Mouse (Mus musculus) left cerebral cortex, postnatal 10 days (tissue): ENCODE data around the gene Fam53b. TPM values are rescaled to one million over a fixed set of nuclear protein-coding genes. Genes with fewer than 3 reads are reported as not detected.
A peak's percentile ranks its signal among the peaks of the same experiment; 100 is the strongest.

Experiments
- DNase-seq, 2 experiments: peaks; one replicate each; pipeline ENCODE4 v3.0.0; 2021 to 2022; ENCODE audit warnings: low spot score in 2 of 2, mixed read lengths in 1 of 2; ENCODE audit errors: extremely low spot score in 1 of 2
- intact Hi-C: fragments of 180-260 bp; cut with DNase I; formaldehyde crosslinking; loops from one replicate; pipeline ENCODE4 v1.15.1; 2025
- total RNA-seq, 2 experiments: library from RNA; stranded (reverse); gene quantifications; 2 replicates each; pipeline ENCODE4 v1.2.3; 2021

The Fam53b gene
- total RNA-seq = 10 to 100 TPM; 13.9 to 14.5 TPM

DNA sequence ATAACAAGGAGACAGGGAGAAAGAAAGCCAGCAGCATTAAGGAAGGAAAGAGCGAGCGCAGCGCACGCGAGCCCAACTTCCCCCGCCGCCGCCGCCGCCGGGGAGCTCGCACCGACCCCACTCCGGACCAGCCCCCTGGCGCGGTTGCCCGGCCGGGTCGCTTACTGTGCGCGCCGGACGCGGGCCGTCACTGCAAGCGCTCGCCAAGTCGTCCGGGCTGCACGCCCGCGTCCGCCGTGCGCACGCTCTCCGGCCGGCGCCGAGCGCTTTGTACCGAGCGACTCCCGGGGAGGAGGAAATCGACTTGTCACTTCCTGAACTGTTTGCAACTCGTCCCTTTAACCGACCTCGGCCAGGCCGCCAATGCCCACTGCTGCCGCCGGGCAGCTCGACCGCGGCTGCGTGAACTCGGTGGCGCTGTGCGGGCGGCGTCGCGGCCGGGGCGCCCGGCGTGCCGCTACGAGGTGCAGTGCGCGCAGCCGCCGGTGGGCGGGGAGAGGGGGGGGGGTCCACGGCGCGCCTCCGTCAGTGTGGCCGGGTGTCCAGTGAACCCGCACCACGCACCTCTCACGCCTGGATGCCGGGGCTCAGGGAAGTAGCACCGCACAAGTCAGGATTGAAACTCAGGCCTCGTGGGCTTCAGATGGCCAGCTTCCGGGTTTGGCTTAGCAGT is at the start of gene Fam53b:
Gene Fam53b, minus strand, starts transcription at position 471 of the 673 bp plus-strand sequence.
- DNase-seq = peak in 1 of 2 experiments; percentile 82
- intact Hi-C loops = loop anchor here (5.0 kb wide), 1 partner anchor 76 kb away; no protein-coding TSS in a partner anchor

DNA sequence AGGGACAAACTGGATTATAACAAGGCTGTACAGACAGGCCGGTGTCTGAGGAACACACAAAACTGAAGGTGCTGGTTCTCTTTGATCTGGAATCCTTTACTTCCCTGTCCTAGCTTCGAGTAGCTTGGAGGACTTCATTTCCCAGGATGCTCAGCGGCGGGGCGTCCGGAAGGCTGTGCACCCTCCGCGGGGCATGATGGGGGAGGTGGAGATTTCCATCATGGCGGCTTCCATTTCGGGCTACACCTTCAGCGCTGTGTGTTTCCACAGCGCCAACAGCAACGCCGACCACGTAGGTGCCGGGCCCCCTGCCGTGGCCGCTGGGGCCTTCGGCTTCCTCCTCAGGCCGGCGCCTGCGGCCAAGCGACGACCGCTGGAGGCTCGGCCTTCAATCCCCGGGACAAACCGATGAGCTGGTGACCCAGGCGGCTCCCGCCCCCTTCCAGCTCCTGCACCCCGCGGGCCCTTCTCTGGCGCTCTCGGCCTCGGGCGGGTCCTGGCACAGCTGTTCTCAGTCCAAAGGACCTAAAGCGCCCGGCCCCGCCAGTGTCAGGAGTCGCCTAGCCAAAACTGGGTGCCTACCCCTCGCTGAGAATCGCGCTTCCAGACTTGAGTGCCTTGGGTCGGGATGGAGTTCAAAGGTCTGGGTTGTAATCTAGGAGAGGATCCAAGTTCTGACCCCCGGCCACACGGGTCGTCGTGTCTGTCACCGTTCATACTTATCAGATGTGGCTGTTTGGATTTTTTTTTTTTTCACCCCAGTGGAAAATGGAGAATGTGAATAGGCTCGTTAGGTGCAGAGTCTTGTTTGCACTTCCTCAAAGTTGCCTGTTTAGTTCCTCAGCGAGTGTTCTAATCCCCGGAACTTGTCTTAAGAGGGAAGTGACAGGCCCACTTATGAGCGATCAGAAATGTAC is 45.6 kb upstream of the Fam53b start, which contains the start of gene Abraxas2:
Gene Abraxas2, plus strand, starts transcription at position 184 of the 917 bp plus-strand sequence.
- DNase-seq = peak; percentile 82 to 95
- intact Hi-C loops = no loop called here

DNA sequence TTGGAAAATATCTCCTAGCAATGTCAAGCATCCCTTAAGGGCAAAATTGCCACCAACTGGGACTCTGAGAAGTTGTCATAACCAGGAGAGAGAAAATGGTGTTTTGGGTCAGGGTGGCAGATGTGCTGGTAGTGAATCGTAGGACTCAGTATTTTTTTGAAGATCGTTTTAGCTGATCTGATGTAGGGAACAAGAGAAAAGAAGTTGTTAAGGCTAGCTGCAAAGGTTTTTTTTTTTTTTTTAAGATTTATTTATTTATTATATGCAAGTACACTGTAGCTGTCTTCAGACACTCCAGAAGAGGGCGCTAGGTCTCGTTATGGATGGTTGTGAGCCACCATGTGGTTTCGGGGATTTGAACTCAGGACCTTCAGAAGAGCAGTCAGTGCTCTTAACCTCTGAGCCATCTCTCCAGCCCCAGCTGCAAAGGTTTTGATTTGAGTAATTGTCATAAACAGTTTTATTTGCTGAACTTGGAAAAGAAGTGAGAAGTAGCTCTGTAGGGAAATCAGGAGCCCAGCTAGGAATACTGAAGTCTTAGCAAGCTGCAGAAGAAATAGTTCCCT is 44.4 kb upstream of the Fam53b start:
- no peak for DNase-seq
- intact Hi-C loops = no loop called here

DNA sequence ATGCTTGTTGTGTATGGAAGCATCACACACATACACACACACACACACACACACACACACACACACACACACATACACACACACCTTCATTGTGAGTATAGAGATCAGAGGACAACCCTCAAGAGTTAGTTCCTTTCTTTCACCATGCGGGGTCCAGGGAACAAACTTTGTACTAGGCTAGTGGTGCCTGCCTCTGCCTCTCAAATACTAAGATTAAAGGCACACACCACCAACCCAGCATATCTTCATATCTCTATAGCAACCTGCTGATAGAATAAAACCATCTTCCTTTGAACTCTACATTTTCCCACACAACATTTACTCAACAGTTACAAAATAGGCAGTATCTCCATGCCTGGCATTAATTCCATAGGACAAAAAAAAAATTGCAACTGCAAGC is 42.4 kb upstream of the Fam53b start:
- DNase-seq = no peak
- intact Hi-C loops = no loop called here

DNA sequence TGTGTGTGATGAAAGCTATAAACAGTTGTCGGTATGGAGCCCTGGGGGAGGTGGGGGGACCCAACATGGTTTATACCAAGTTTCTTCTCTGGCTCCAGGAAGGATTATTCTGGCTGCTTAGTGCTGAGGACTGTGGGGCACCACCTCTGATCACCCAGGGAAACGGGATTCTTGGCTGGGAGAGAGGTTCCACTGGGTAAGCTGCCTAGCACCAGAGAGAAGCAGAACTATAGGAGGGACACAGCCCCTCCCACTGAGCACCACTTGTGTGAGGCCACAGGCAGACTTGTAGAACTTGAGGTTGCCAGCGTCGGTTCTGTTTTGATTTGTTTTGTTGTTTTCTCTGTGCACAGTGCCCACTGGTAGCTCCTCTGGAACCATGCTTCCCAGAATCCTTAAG is 40.3 kb upstream of the Fam53b start:
- intact Hi-C loops = loop anchor here (5.0 kb wide), 1 partner anchor 197 kb away; no protein-coding TSS in a partner anchor

DNA sequence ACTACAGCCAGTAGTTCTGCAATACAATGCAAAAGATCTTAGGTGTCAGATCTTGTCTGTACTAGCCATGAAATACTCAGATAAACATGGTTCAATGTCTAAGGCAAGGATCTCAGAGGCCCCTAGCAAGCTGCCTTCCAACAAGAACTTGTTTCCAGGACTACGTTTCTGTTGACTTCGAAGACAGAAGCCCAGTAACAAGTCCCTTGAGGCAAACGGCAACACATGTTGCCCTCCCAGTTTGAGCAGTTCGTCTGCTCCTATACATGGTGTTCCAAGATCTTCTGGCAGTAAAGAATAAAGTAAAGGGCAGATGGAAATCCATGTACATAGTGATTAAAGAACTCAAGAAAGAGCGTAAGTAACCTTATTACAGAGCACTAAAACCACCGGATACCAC is 39.7 kb upstream of the Fam53b start:
- intact Hi-C loops = loop anchor here (5.0 kb wide), 1 partner anchor 196 kb away; no protein-coding TSS in a partner anchor
- DNase-seq = no peak

More for the DNA sequence above, 40.3 kb upstream of the Fam53b start:
- DNase-seq = peak; percentile 27 to 39

DNA sequence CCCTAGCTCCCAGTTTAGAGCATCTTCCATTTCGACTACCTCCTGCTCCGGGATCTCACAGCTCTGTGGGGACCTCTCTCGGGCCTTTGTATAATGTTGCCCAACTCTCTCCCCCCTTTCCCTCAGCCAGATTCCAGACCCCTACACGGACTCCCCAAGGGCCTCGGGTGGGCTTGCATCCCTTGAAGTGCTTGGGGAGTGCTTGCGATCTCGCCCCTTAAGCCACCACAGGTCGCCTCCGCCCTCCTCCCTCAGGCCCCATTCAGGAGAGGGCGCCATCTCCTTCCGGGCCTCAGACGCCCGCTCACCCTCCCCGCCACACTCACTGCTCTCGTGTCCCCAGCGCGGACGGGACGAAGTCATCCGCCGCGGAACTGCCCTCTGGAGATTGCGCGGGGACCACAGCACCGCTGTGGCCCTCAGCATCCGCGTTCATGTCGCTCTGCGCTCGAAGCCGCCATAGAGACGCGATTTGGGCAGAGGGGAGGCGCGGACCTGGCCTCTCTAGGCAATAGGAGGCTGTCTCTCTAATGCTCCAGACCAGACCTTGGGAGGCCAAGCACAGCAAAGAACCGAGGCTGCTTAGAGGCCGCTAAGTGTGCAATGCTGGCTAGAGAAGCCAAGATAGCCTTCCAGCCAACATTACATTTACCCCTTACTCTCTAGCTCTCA is 38.6 kb upstream of the Fam53b start, which contains the start of gene Eef1akmt2:
Gene Eef1akmt2, minus strand, starts transcription at position 501 of the 672 bp plus-strand sequence.
- intact Hi-C loops = loop anchor here (5.0 kb wide), 1 partner anchor 195 kb away; no protein-coding TSS in a partner anchor

DNA sequence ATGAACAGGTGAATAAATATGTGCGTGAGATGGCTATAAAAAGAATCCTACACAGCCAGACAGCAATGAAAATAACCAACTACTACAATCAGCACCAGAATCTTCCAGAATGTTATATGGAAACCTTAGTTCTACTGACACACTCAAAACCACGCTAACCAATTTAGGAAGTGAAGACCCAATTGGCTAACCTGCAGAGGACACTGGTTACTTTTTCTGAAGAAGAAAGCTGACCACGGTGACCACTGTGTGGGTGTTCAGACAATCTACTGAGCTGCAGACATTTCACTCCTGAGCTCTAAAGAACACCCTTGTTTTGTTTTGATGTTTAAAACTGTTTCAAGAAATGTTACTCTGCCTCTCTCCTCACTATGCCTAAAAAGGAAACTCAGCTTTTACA is 29.5 kb upstream of the Fam53b start:
- DNase-seq = no peak

More for the DNA sequence above, 38.6 kb upstream of the Fam53b start, which contains the start of gene Eef1akmt2:
- peak; percentile 81 to 88 for DNase-seq

DNA sequence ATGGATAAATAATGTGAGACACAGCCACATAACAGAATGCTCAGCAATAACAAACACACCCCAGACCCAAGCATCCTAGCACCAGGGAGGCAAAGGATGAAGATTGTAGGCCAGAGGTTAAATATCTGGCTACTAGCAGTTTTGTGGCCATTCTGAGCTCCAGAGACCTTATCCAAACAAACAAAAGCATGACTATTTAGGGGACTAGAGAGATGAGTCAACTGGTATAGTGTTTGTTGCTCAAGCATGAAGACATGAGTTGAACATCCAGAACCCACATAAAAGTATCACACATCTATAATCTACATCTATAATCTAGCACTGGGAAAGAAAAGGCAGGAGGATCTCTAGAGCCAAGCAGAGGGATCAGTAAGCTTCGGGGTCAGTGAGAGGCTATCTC is 28.8 kb upstream of the Fam53b start:
- intact Hi-C loops = no loop called here
- DNase-seq = no peak

More for the DNA sequence above, 29.5 kb upstream of the Fam53b start:
- intact Hi-C loops = no loop called here

DNA sequence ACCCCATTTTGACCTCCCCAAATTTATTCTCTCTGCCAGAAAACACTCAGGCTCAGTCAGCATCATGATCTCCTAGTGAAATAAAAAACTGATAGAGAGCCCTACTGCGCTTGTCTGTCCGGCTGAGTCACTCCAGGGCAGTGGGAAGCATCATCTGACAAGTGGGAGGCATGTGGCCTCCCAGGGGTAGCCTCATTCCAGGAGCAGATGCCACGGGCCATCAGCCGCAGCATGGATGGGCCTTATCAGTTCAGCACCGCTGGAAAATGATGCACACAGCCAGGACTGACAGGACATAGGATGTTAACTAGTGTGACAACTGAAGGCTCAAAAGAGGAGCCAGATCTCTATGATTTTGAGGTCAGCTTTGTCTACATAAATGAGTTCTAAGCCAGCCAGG is 27.6 kb upstream of the Fam53b start:
- intact Hi-C loops = no loop called here
- no peak for DNase-seq

DNA sequence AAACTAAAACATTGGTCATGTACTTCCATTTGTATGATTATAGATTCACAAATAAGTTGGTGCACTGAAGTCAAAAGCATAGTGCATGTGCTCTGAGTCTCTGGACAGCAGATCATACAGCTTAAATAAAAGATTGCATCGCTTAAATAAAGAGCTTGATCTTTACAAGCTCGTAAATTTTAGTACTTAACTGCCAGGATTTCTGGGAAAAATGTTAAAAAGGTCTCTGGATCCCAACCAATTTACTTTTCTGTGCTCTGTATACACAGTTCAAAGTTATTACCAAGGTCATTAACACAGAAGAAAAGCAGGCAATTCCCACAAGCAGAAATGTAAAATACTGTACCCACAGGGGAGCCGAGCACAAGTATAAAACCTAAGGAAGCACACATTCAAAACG is 17.3 kb upstream of the Fam53b start:
- intact Hi-C loops = no loop called here

DNA sequence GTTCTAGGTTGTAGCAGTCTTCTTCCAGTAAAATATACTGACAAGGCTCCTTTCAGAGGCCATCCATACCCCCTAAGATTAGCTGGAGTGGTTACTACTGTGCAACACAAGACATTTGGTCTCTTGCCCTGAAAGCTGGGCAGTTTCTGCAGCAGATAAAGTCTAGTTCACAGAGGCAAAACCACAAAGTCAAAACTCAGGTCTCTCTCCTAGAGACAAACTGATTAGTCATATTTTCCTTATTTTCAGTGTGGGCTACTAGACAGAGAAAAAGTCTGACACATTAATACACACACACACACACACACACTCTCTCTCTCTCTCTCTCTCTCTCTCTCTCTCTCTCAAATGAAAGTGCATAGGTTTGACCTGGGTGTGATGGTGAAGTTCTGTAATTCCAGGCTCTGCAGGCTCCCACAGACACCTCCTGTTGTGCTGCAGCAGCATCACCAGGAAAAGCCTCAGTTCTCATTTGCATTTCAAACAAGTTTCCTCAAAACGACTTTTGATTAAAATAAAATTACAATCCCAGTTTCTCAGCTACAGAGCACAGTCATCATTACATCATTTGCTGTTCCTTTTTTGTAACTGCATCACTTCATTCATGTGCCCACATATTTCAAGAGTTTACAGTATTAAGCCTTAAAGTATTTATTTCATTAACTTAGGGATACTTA is 10.8 kb upstream of the Fam53b start:
- DNase-seq = no peak
- intact Hi-C loops = no loop called here

More for the DNA sequence above, 17.3 kb upstream of the Fam53b start:
- DNase-seq = no peak

DNA sequence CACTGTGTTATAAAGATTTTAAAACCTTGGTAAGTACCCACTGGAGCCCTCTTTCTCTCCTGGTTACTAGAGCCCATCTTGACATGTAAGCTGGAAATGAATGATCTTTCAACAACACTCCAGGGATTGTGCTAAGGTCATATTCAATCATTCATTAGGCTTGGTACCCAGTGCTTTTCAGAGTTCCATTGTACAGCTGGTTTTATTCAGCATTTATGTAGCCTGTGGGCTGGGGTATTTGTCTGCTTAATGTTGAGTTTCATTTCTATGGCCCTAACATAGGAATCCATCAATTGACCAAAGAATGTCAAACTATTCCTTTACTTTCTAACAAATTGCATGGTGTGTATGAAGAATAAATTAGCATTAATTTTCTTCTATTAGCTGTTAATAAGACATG is 10.1 kb upstream of the Fam53b start:
- intact Hi-C loops = no loop called here
- DNase-seq = no peak

DNA sequence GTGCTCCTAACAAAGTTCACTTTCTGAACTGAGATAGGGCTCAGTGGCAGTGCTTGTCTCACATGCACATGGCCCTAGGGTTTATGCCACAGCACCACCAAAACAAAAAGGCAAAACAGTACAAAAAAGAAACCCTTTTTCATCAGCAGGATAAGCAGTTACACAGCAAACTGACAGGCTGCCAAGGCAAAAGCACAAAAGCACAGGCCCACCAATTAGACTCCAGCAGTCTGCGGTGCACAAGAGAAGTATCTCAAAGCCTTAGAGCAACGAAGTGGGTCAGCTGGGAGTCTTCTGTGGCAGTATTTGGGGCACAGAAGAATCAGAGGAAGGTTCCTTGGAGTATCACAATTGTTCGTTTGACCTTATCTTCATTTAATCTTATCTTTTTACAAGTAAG is 7.0 kb upstream of the Fam53b start:
- intact Hi-C loops = no loop called here
- no peak for DNase-seq

DNA sequence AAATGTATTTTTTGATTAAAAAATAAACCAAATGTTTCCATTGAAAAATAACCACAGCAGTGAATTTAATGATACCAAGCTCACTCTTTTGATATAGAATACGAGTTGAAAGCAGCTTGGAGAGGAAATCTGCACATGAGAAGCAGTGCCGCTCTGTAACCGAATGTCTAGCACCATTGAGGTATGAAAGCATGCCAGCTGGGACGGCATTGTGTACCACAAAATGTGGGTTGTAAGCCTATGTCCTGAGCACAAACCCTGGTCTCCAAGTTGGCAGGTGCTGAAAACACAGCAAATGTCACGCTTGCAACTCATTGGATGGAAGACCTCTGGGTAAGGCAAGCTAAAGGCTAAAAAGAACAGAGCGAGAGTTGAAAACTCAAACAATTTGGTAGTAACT is 3.4 kb upstream of the Fam53b start:
- intact Hi-C loops = no loop called here
- DNase-seq = no peak

DNA sequence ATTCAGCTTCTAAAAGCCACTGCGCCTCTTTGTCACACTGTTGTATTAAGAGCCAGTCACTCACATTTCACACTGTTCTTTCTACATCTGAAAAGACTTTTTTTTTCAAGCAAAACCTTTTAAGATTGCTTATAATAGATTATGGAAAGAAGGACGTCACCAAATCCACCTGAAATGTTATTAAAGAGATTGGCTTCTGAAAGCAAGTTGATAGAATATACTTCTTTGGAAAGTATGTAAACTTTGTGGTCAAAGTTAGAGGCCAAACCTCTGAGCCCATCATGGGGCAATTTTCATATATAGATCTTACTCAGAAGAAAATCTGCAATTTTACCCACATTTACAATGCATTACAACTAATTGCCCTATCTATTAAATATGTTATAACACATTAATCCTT is 2.8 kb upstream of the Fam53b start:
- DNase-seq = no peak
- intact Hi-C loops = no loop called here

DNA sequence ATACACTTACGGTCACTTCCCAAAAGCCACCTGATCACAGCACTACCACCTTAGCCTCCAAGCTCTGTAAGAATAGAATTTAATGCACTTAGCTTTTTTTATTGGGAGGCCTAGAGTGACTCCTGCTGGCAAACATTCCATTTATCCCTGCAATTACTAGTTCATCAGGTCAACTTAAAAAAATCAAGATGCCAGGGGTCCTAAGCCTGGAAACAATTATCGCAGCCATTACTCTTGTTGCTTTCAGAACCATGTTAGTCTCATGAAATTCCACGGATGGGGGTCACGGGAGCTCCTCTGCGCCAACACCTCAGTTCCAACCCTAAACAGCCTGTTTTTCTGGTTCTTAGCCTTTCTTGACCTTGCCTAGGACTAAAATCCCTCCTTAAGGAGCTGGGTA is 1.4 kb upstream of the Fam53b start:
- intact Hi-C loops = no loop called here
- no peak for DNase-seq

DNA sequence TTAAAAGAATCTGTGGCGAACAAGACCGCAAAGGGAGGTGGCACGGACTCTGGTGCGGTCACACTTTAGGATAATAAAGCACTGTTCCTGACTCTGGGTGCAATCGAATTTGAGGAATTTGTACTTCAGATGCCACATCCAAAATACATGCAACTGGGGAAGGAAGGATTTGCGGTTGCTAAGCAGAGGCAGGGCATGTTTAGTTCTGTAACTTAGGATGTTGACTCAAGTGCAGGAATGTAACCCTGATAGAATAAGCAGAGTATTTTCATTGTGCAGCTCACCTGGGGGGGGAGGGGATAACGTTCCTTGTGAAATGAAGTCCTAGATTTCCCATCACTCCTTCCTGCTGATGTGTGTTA is 384 bp upstream of the Fam53b start:
- intact Hi-C loops = loop anchor here (5.0 kb wide), 1 partner anchor 77 kb away; no protein-coding TSS in a partner anchor
- DNase-seq = peak in 1 of 2 experiments; percentile 24
